Mouse (Mus musculus): ENCODE measurements around the gene Pi4kb. TPM values are rescaled to one million over a fixed set of nuclear protein-coding genes. Genes with fewer than 3 reads are reported as not detected.
"Not testable (repeated sequence)": the region's sequence is repeated elsewhere in the genome, so short reads cannot be mapped to it uniquely, and the experiment has no call there.

Gene Pi4kb
- polyA plus RNA-seq, 1 experiment from 2014 or later, result 10.0 TPM

DNA sequence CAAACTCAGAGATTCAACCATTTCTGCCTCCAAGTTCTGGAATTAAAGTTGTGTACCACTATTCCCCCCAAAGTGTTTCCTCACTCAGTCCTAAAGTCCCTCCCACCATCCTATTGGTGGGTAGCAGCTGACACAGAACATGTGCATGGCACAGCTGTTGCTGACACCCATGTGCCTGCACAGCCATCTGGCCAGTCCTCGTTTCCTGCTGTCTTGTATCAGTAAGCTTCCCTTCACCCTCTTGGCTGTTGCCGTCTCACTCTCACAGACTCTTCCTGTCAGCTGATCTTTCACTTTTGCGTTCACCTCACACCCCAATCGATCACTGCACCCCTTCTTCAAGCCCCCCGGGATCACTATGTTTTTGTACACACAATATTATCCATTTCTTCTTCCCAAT lies 53.2 kb downstream of the Pi4kb start:
- peak; percentile 28; the same call in 1 of the 2 replicates for ATAC-seq (ENCODE audit: low FRiP score, low TSS enrichment)
- no peak for DNase-seq (ENCODE audit: low spot score)

DNA sequence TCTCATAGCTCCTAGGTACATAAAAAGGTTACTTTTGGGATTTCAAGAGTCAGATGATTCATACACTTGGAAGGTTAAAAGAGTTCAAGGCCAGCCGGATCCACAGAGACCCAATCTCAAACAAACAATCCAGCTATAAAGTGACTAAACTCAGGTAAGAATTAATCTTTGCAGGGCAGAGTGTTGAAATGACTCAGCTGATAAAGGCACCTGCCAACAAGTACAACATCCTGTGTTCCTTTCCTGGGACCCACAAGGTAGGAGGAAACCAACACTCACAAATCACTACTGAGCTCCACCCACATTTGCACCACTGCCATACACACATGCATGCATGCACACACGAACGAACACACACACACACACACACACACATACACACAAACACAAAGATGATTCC lies 54.1 kb downstream of the Pi4kb start:
- no peaks in the 10 kb centered on the region for H3K9me3 ChIP-seq (ENCODE audit: control insufficient read depth, low read length)
- peak; percentile 60 for DNase-seq (ENCODE audit: low spot score)
- no peak overlapping the region for H3K9ac ChIP-seq (ENCODE audit: low read length)
- peak; percentile 86 for ATAC-seq (ENCODE audit: low FRiP score, low TSS enrichment)
- H3K4me3 ChIP-seq (ENCODE audit: low read depth, low read length), result no peak overlapping the region
- no peaks in the 10 kb centered on the region for H3K27me3 ChIP-seq (ENCODE audit: control insufficient read depth, insufficient read depth, low read length)
- H3K27ac ChIP-seq (replicated peaks), result 0 out of 2 replicates have a peak overlapping the region, but pooled peaks have one; percentile 46
- WGBS, result 52% methylated on average over 3 of the region's 3 CpGs
- TF ChIP-seq EP300 (optimal IDR thresholded peaks at IDR 0.05) (no peak), CTCF (IDR thresholded peaks at IDR 0.05; ENCODE audit: low read depth) (no peak)
- peaks cover 19% of the 10 kb centered on the region for H3K36me3 ChIP-seq (ENCODE audit: control insufficient read depth, insufficient read depth, low read length)
- no peaks in the 10 kb centered on the region for H3K4me1 ChIP-seq (replicated peaks; ENCODE audit: control insufficient read depth, insufficient read depth)
- H3K4me2 ChIP-seq (replicated peaks; ENCODE audit: low read depth), result no peak overlapping the region

More for the DNA sequence above, 53.2 kb downstream of the Pi4kb start:
- H3K4me2 ChIP-seq (replicated peaks; ENCODE audit: low read depth), result no peak overlapping the region
- 35% methylated on average over 5 of the region's 5 CpGs for WGBS
- H3K4me1 ChIP-seq (replicated peaks; ENCODE audit: control insufficient read depth, insufficient read depth), result no peaks in the 10 kb centered on the region
- H3K36me3 ChIP-seq (ENCODE audit: control insufficient read depth, insufficient read depth, low read length), result peaks cover 11% of the 10 kb centered on the region
- TF ChIP-seq EP300 (optimal IDR thresholded peaks at IDR 0.05) (no peak), CTCF (IDR thresholded peaks at IDR 0.05; ENCODE audit: low read depth) (no peak)
- H3K9ac ChIP-seq (ENCODE audit: low read length), result no peak overlapping the region
- no peaks in the 10 kb centered on the region for H3K9me3 ChIP-seq (ENCODE audit: control insufficient read depth, low read length)
- no peaks in the 10 kb centered on the region for H3K27me3 ChIP-seq (ENCODE audit: control insufficient read depth, insufficient read depth, low read length)
- no peak overlapping the region for H3K4me3 ChIP-seq (ENCODE audit: low read depth, low read length)
- H3K27ac ChIP-seq (replicated peaks), result no peak overlapping the region; the same call in 1 of the 2 replicates

DNA sequence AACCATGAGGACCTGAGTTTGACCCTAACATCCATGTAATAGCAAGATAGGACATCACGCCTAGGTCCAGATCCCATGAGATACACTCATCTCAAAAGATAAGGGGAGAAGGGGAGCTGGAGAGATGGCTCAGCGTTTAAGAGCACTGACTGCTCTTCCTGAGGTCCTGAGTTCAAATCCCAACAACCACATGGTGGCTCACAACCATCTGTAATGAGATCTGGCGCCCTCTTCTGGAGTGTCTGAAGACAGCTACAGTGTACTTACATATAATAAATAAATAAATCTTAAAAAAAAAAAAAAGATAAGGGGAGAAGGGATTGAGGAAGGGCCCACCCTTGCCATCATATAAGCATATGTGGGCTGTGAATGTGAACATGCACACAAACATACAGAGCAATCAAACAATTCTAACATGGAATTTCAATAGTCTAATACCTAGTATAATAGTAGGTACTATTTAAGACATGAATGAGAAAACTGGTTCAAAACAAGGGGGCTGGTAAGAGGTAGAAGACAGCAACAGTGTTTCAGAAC lies 54.8 kb downstream of the Pi4kb start:
- 76% methylated on average over 3 of the region's 3 CpGs for WGBS
- ATAC-seq (ENCODE audit: low FRiP score, low TSS enrichment); H3K9ac ChIP-seq (ENCODE audit: low read length); H3K4me1 ChIP-seq (replicated peaks; ENCODE audit: control insufficient read depth, insufficient read depth); H3K4me3 ChIP-seq (ENCODE audit: low read depth, low read length); DNase-seq (ENCODE audit: low spot score); H3K4me2 ChIP-seq (replicated peaks; ENCODE audit: low read depth); H3K27me3 ChIP-seq (ENCODE audit: control insufficient read depth, insufficient read depth, low read length); H3K9me3 ChIP-seq (ENCODE audit: control insufficient read depth, low read length): not testable (repeated sequence)
- 0 out of 2 replicates have a peak overlapping the region, but pooled peaks have one; percentile 46 for H3K27ac ChIP-seq (replicated peaks)
- peaks cover 22% of the 10 kb centered on the region for H3K36me3 ChIP-seq (ENCODE audit: control insufficient read depth, insufficient read depth, low read length)
- peak; percentile 26; the same call in 1 of the 2 replicates for TF ChIP-seq CTCF (IDR thresholded peaks at IDR 0.05; ENCODE audit: low read depth)

DNA sequence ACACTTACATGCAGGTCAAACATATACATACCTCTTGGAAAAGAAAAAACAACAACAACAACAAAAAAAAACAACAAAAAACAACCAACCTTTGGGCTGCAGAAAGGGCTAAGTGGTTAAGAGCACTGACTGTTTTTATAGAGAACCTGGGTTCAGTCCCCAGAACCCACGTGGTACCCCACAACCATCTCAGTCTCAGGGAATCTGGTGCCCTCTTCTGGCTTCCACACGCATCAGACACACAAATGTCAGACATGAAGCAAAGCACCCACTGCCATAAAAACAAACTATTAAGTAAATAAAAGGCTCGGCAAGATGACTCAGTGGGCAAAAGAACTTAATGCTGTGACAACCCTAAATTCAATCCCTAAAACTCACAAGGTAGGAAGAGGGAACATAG lies 55.4 kb downstream of the Pi4kb start:
- no peaks in the 10 kb centered on the region for H3K27me3 ChIP-seq (ENCODE audit: control insufficient read depth, insufficient read depth, low read length)
- H3K4me1 ChIP-seq (replicated peaks; ENCODE audit: control insufficient read depth, insufficient read depth), result no peaks in the 10 kb centered on the region
- no peak overlapping the region for H3K4me3 ChIP-seq (ENCODE audit: low read depth, low read length)
- WGBS, result 61% methylated on average over 3 of the region's 3 CpGs
- no peak for TF ChIP-seq EP300 (optimal IDR thresholded peaks at IDR 0.05)
- peak; percentile 52 for TF ChIP-seq CTCF (IDR thresholded peaks at IDR 0.05; ENCODE audit: low read depth)
- no peak overlapping the region for H3K4me2 ChIP-seq (replicated peaks; ENCODE audit: low read depth)
- H3K9ac ChIP-seq (ENCODE audit: low read length), result no peak overlapping the region
- H3K9me3 ChIP-seq (ENCODE audit: control insufficient read depth, low read length), result no peaks in the 10 kb centered on the region
- H3K36me3 ChIP-seq (ENCODE audit: control insufficient read depth, insufficient read depth, low read length), result peaks cover 27% of the 10 kb centered on the region
- no peak for DNase-seq (ENCODE audit: low spot score)
- no peak for ATAC-seq (ENCODE audit: low FRiP score, low TSS enrichment)
- H3K27ac ChIP-seq (replicated peaks), result no peak overlapping the region

DNA sequence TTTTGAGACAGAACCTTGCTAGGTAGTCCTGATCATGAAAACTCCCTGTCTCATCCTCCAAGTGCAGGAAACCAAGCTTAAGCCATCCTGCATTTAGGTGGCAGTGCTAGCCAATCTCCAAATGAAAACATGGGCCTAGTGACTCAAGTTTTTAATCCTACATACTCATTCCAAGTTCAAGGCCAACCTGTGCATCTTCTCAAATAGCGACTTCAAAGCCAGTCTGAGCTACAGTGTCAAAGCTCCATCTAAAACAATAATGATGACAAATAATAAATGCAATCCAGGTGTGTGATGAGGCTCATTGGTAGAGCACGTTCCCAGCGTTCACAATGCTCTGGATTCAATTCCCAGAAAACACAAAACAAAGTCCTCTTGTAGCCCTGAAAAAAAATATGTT lies 67.1 kb downstream of the Pi4kb start:
- Histone ChIP-seq H3K4me2 (replicated peaks; ENCODE audit: low read depth) (peak overlapping the region; percentile 59), H3K4me1 (replicated peaks; ENCODE audit: control insufficient read depth, insufficient read depth) (0 out of 2 replicates have a peak, but pooled peaks cover 3% of the 10 kb centered on the region), H3K9ac (ENCODE audit: low read length) (peak overlapping the region; percentile 93), H3K36me3 (ENCODE audit: control insufficient read depth, insufficient read depth, low read length) (no peaks in the 10 kb centered on the region), H3K4me3 (ENCODE audit: low read depth, low read length) (peak overlapping the region; percentile 83), H3K27me3 (ENCODE audit: control insufficient read depth, insufficient read depth, low read length) (no peaks in the 10 kb centered on the region), H3K27ac (replicated peaks) (no peak overlapping the region), H3K9me3 (ENCODE audit: control insufficient read depth, low read length) (no peaks in the 10 kb centered on the region)
- 12% methylated on average over 3 of the region's 3 CpGs for WGBS
- ATAC-seq (ENCODE audit: low FRiP score, low TSS enrichment), result no peak
- DNase-seq (ENCODE audit: low spot score), result no peak
- TF ChIP-seq CTCF (IDR thresholded peaks at IDR 0.05; ENCODE audit: low read depth) (no peak), EP300 (optimal IDR thresholded peaks at IDR 0.05) (no peak)

DNA sequence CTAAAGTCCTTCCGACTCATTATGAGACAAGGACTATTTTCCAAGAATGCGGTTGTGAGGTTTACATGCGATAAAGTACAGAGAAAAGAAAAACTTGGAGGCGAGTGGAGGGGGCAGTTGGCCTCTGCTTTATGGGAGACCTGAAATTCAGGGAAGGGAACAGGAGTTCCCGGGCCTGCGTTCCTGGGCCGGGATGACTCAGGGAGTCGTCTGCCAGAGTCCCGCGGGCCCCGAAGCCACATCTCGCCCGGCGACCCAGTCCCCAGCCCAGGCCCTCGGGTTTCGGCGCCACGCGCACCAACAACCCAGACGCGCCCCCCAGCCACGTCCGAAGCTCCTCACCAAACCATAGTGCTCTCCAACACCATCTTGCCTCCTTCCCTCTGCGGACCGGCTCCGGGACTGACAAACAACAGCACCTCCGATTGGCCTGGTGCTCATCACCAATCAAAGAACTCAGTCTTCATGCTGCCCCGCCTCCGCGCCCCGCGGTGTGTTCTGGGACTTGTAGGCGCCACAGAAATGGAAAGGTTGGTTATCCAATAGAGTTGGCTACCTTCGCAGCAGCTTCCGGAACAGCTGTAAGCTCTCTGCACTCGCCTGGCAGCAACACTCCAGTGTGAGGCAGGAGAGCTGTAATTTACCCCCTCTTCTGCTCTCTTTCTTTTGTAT lies 67.8 kb downstream of the Pi4kb start, which contains the start of gene Psmd4:
Psmd4 (minus strand) TSS at position 449 of the 672 bp plus-strand sequence.
- no peaks in the 10 kb centered on the region for H3K36me3 ChIP-seq (ENCODE audit: control insufficient read depth, insufficient read depth, low read length)
- peak; percentile 98 for ATAC-seq (ENCODE audit: low FRiP score, low TSS enrichment)
- H3K4me3 ChIP-seq (ENCODE audit: low read depth, low read length), result peak within 1 kb of the TSS; percentile 83
- no peaks in the 10 kb centered on the region for H3K9me3 ChIP-seq (ENCODE audit: control insufficient read depth, low read length)
- peak within 1 kb of the TSS; percentile 93 for H3K9ac ChIP-seq (ENCODE audit: low read length)
- H3K27me3 ChIP-seq (ENCODE audit: control insufficient read depth, insufficient read depth, low read length), result no peaks in the 10 kb centered on the region
- TF ChIP-seq CTCF (IDR thresholded peaks at IDR 0.05; ENCODE audit: low read depth), result no peak
- no peak for TF ChIP-seq EP300 (optimal IDR thresholded peaks at IDR 0.05)
- peak within 1 kb of the TSS; percentile 59 for H3K4me2 ChIP-seq (replicated peaks; ENCODE audit: low read depth)
- under 1% methylated on average over 36 of the region's 36 CpGs for WGBS
- peak within 1 kb of the TSS; percentile 81 for H3K27ac ChIP-seq (replicated peaks)
- peak; percentile 99 for DNase-seq (ENCODE audit: low spot score)
- 0 out of 2 replicates have a peak, but pooled peaks cover 3% of the 10 kb centered on the region for H3K4me1 ChIP-seq (replicated peaks; ENCODE audit: control insufficient read depth, insufficient read depth)
